Mouse (Mus musculus): ENCODE measurements around the gene Chrm2. TPM values are rescaled to one million over a fixed set of nuclear protein-coding genes. Genes with fewer than 3 reads are reported as not detected.

Chrm2 gene
- total and polyA plus RNA-seq, 3 experiments, result not detected

GRCm38 (mm10) chr6:36437964-36438363 lies 50.1 kb downstream of the Chrm2 start:
- H3K4me1 ChIP-seq (ENCODE audit: control insufficient read depth in 1 of 2, insufficient read depth in 2 of 2), result no peaks in the 10 kb centered on the region
- no peak overlapping the region for H3K9ac ChIP-seq (ENCODE audit: insufficient read depth, low read depth)
- in situ Hi-C loops (cut with MboI; ENCODE audit: low pct_ligation_motif_present, low pct_unique_long_range_greater_than_20kb, low sequenced_read_pairs), result no loop called here
- H3K4me2 ChIP-seq (ENCODE audit: insufficient read depth, low read depth, poor library complexity, severe bottlenecking), result no peak overlapping the region; the same call in 1 of the 2 replicates
- TF ChIP-seq CHD2 (IDR thresholded peaks at IDR 0.05; ENCODE audit: low read length) (no peak), CTCF (conservative IDR thresholded peaks at IDR 0.05 in 1 of 2, IDR thresholded peaks at IDR 0.05 in 1 of 2; ENCODE audit: low read depth in 2 of 2, low read length in 2 of 2) (no peak)
- H3K27me3 ChIP-seq (replicated peaks), result no peaks in the 10 kb centered on the region
- no peaks in the 10 kb centered on the region for H3K9me3 ChIP-seq (replicated peaks; ENCODE audit: low read length)
- no peaks in the 10 kb centered on the region for H3K36me3 ChIP-seq (replicated peaks in 1 of 2; ENCODE audit: control insufficient read depth in 1 of 2, insufficient read depth in 1 of 2, low read length in 1 of 2)
- H3K4me3 ChIP-seq (replicated peaks in 1 of 3; ENCODE audit: low read depth in 2 of 3, low read length in 2 of 3, poor library complexity in 1 of 3), result no peak overlapping the region
- H3K79me2 ChIP-seq (replicated peaks; ENCODE audit: control insufficient read depth, extremely low read depth, insufficient read depth, poor library complexity, severe bottlenecking), result no peaks in the 10 kb centered on the region
- no peak overlapping the region for H3K27ac ChIP-seq (ENCODE audit: insufficient read depth, low read depth)
- dilution Hi-C loops (cut with MboI; ENCODE audit: extremely low pct_ligation_motif_present, extremely low pct_unique_long_range_greater_than_20kb, low sequenced_read_pairs), result no loop called here
- no peak for DNase-seq (ENCODE audit: extremely low read depth)

DNA sequence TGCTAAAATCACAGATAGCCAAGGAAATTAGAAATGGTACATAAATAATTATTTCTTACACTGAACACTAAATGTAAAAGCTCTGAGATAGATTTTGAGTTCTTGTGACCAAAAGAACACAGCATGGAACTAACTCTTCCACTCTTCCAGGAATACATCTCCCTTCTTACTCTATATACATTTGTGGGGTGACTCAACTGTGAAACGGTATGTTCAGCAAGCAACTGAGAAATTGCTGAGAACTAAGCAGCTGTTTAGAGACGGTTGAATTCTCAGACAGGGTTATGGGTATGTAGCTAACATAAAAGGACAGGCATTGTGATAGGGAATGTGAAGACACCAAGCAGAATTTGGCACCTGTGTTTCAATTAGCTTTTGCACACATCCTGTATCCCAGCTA lies 51.3 kb downstream of the Chrm2 start:
- no peaks in the 10 kb centered on the region for H3K79me2 ChIP-seq (replicated peaks; ENCODE audit: control insufficient read depth, extremely low read depth, insufficient read depth, poor library complexity, severe bottlenecking)
- no peak overlapping the region for H3K27ac ChIP-seq (ENCODE audit: insufficient read depth, low read depth)
- no peak overlapping the region for H3K9ac ChIP-seq (ENCODE audit: insufficient read depth, low read depth)
- no peak overlapping the region for H3K4me3 ChIP-seq (replicated peaks in 1 of 3; ENCODE audit: low read depth in 2 of 3, low read length in 2 of 3, poor library complexity in 1 of 3)
- in situ Hi-C loops (cut with MboI; ENCODE audit: low pct_ligation_motif_present, low pct_unique_long_range_greater_than_20kb, low sequenced_read_pairs), result no loop called here
- H3K36me3 ChIP-seq (replicated peaks in 1 of 2; ENCODE audit: control insufficient read depth in 1 of 2, insufficient read depth in 1 of 2, low read length in 1 of 2), result no peaks in the 10 kb centered on the region
- dilution Hi-C loops (cut with MboI; ENCODE audit: extremely low pct_ligation_motif_present, extremely low pct_unique_long_range_greater_than_20kb, low sequenced_read_pairs), result no loop called here
- H3K4me2 ChIP-seq (ENCODE audit: insufficient read depth, low read depth, poor library complexity, severe bottlenecking), result no peak overlapping the region
- no peaks in the 10 kb centered on the region for H3K27me3 ChIP-seq (replicated peaks)
- no peaks in the 10 kb centered on the region for H3K9me3 ChIP-seq (replicated peaks; ENCODE audit: low read length)
- no peak for DNase-seq (ENCODE audit: extremely low read depth)
- TF ChIP-seq MAZ (IDR thresholded peaks at IDR 0.05; ENCODE audit: low read depth, low read length), result no peak
- no peak for TF ChIP-seq CHD2 (IDR thresholded peaks at IDR 0.05; ENCODE audit: low read length)
- TF ChIP-seq ZNF384 (IDR thresholded peaks at IDR 0.05; ENCODE audit: low read depth, low read length), result no peak
- no peak for TF ChIP-seq IRF4 (IDR thresholded peaks at IDR 0.05; ENCODE audit: low read depth, low read length)
- TF ChIP-seq MAX (IDR thresholded peaks at IDR 0.05; ENCODE audit: low read length), result no peak
- no peak for TF ChIP-seq MAFK (IDR thresholded peaks at IDR 0.05; ENCODE audit: insufficient replicate concordance, low read length)
- no peak for TF ChIP-seq USF1 (IDR thresholded peaks at IDR 0.05; ENCODE audit: low read depth, low read length)
- TF ChIP-seq TCF12 (IDR thresholded peaks at IDR 0.05; ENCODE audit: low read depth, low read length), result no peak
- TF ChIP-seq UBTF (IDR thresholded peaks at IDR 0.05; ENCODE audit: low read depth, low read length), result no peak
- TF ChIP-seq GABPA (IDR thresholded peaks at IDR 0.05; ENCODE audit: insufficient replicate concordance, low read depth, low read length), result no peak
- no peak for TF ChIP-seq HCFC1 (IDR thresholded peaks at IDR 0.05; ENCODE audit: low read depth, low read length)
- no peak for TF ChIP-seq ELF1 (IDR thresholded peaks at IDR 0.05; ENCODE audit: low read depth, low read length)
- no peak for TF ChIP-seq PAX5 (IDR thresholded peaks at IDR 0.05; ENCODE audit: low read length)
- TF ChIP-seq ZC3H11A (IDR thresholded peaks at IDR 0.05; ENCODE audit: low read depth, low read length), result no peak
- no peak for TF ChIP-seq RAD21 (IDR thresholded peaks at IDR 0.05; ENCODE audit: low read depth, low read length)
- H3K4me1 ChIP-seq (ENCODE audit: control insufficient read depth in 1 of 2, insufficient read depth in 2 of 2), result no peaks in the 10 kb centered on the region

Measured in CH12.LX (cell line).